Mouse (Mus musculus) splenic B cell, adult 2 months (primary cell): Measurements from ENCODE around the gene Fam129c.
A peak's percentile ranks its signal among the peaks of the same experiment; 100 is the strongest.

Experiments
- DNase-seq: peaks from one replicate; pipeline ENCODE4 v3.0.0-alpha.2; 2011; ENCODE audit warnings: low read depth, low spot score
- H3K27me3 ChIP-seq: 2 replicates; pipeline ENCODE4 v1.6.1; 2012; ENCODE audit warnings: mild to moderate bottlenecking, low read length, moderate library complexity, mixed read lengths; ENCODE audit not compliant: control insufficient read depth, poor library complexity, insufficient read depth, severe bottlenecking
- H3K36me3 ChIP-seq: 2 replicates; pipeline ENCODE4 v1.6.1; 2012; ENCODE audit warnings: mild to moderate bottlenecking, low read length, moderate library complexity, mixed read lengths; ENCODE audit not compliant: control insufficient read depth, poor library complexity, insufficient read depth, severe bottlenecking

Fam129c gene

DNA sequence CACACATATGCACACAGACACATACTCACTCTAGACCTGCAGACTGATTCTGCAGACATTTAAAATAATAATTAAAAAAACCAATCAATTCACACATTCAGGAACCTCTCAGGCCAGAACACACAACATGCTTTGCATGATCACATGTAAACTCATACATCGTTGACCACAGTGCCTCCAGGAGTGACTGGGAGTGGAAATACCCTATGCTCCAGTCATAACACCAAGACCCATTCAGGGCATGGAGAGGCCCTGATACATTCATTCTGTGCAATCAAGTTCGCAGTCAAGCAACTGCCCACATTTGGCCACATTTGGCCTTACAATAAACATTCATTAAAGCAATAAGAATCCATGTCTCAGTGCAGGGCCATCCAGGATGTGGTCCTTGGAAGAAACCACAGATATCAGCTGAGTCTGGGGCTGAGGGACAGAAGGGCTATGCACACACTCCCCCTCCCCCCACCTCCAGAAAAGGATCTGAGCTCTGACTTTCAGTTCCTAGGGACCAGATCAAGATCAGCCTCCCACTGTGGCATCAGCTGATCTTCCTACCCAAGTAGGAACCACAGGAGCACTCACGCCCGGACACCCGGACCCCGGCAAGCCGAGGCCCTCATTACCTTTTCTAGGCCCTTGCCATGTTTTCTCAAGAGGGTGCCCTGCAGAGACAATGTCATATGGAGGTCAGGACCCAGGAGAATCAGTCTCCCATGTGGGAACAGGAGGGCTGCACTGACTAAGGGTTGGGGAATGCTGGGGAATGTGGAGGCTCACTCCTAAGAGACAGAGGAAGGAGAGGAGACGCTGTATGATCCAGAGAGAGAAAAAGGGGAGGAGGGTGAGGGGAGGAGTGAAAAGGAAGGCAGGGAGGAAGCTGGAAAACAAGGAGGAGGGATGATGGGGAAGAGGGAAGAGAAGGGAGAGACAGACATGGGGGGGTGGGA lies 40.0 kb downstream of the Fam129c start:
- Histone ChIP-seq H3K27me3 (peaks cover 3% of the 10 kb centered on the region; the same call in 1 of the 2 replicates), H3K36me3 (no peaks in the 10 kb centered on the region)
- DNase-seq: no peak

DNA sequence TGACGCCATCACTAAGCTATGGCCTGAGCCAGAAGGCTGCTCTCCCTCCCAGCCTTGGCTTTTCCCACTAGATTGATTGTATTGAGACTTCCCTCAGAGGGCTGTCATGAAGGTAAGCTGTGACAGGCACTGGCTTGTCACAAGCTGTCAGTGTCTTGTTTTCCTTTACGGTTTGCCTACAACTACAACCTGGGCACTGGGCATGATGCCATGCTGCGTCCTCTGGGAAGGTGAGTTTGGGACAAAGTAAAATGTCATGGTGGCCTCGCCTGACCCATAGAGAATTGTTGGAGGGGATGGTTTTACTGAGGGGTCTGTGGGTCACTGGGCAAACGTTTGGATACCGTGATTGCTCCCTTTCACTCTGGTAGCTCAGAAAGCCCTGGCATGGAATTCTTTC lies 40.9 kb downstream of the Fam129c start:
- H3K36me3 ChIP-seq: no peaks in the 10 kb centered on the region

DNA sequence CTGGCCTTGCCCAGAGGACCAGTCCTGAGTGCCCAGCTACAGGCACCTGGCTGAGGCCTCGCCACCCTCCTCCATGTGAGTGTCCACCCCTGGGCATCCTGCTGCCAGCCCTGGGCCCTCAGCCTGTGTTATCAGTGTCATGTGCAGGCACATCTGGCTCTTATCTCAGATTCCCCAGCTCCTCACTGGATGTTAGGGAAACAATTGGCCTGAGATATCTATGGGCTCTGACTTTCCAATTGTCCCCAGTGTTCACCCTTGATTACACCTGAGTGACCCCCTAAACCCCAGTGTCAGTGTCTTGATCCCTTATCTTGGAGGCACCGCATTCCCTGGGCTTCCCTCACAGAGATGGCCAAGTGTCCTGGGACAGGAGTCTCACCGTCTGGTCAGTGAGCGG lies 41.9 kb downstream of the Fam129c start:
- Histone ChIP-seq H3K27me3 (no peaks in the 10 kb centered on the region), H3K36me3 (no peaks in the 10 kb centered on the region)
- no peak for DNase-seq

More for the DNA sequence above, 40.9 kb downstream of the Fam129c start:
- DNase-seq: no peak
- peaks cover 3% of the 10 kb centered on the region; the same call in 1 of the 2 replicates for H3K27me3 ChIP-seq

DNA sequence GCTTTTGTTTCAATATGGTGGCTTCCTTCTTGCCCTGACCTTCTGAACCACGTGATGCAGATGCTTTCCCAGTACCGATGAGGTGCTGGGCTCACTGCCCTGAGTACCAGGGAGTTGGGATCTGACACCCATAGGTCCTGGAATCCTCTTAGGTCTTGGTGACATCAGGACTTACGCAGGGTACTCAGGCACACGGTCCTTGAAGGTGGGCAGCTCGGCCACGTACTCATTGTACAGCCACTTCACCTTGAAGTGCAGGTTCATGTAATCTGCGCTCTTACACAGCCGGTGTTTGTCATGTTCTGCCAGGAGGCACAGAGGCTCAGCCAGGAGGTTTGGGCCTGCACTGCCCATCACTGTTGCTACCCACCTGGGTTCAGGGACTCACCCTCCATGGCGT lies 48.1 kb downstream of the Fam129c start:
- no peaks in the 10 kb centered on the region for H3K27me3 ChIP-seq
- no peaks in the 10 kb centered on the region for H3K36me3 ChIP-seq
- DNase-seq: no peak

DNA sequence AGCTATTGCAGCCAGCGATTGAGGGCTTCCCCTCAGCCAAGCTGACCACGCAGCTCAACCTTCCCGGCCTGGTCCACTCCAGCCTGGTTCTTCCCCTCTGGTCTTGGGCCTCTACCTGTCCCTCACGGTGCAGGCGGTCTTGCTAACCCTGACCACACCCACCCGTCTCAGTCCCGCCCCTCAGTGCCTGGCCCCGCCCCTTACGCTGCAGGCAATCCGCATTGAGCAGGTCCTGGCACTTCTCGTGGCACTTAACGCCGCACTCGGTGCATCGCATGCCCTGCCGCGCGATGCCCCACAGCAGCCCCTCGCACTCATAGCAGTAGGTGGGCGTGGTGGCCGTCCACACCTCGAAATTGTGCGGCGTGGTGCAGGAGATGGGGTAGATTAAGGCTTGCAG lies 57.2 kb downstream of the Fam129c start:
- Histone ChIP-seq H3K36me3 (no peaks in the 10 kb centered on the region), H3K27me3 (no peaks in the 10 kb centered on the region)
- DNase-seq: peak; percentile 65
